9 mouse cellular contexts compared by ENCODE assay signal in genomic region chr10:86555843-86556242, GRCm38 (mm10). TPM values are rescaled to one million over a fixed set of nuclear protein-coding genes. Genes with fewer than 3 reads are reported as not detected.
DNase-seq lines count a peak whose midpoint lies in the region; ATAC-seq lines count a peak whose summit lies in the region.
"Had no signal": no experiment of that assay in that cellular context is flagged by ENCODE, and none has a peak within 500 bp of the region (broad histone marks: within the 10 kb centered on the region; RNA-seq: fewer than 3 reads in every experiment).

No protein-coding gene starts in this region.

- H3K9me3 ChIP-seq in embryonic facial prominence, embryonic 10.5 days, result no peaks in the 10 kb centered on the region
- H3K9me3 ChIP-seq: hindbrain, embryonic 15.5 days had no signal

- ATAC-seq in CD4-positive, CD25-positive, alpha-beta regulatory T cell, adult 4 months, result no peak

- H3K4me3 ChIP-seq in embryonic facial prominence, embryonic 10.5 days, result no peak overlapping the region
- H3K4me3 ChIP-seq: hindbrain, embryonic 15.5 days had no signal

- H3K27me3 ChIP-seq in embryonic facial prominence, embryonic 10.5 days (replicated peaks; ENCODE audit: low read depth, poor library complexity, severe bottlenecking), result no peaks in the 10 kb centered on the region
- H3K27me3 ChIP-seq: hindbrain, embryonic 15.5 days had no signal

- H3K36me3 ChIP-seq in embryonic facial prominence, embryonic 10.5 days (replicated peaks), result no peaks in the 10 kb centered on the region
- H3K36me3 ChIP-seq: hindbrain, embryonic 15.5 days had no signal

- intact Hi-C loops in left cerebral cortex, postnatal 4 days (cut with DNase I), result no loop called here

- H3K4me1 ChIP-seq in embryonic facial prominence, embryonic 10.5 days, result no peaks in the 10 kb centered on the region
- H3K4me1 ChIP-seq: hindbrain, embryonic 15.5 days had no signal

- peak; percentile 13 for DNase-seq in CD4-positive, CD25-positive, alpha-beta regulatory T cell, adult 2 months (ENCODE audit: low read depth, low spot score)
- DNase-seq in left cerebral cortex, postnatal 4 days, result peak; percentile 10
- DNase-seq in left cerebral cortex, adult 18-20 months (ENCODE audit: low spot score in 2 of 2), result no peak
- DNase-seq in embryonic facial prominence, embryonic 10.5 days (ENCODE audit: low spot score), result peak; percentile 12
- peak; percentile 2 for DNase-seq in retina, postnatal 1 day
- no peak for DNase-seq in natural killer cell, adult 2 months (ENCODE audit: low spot score in 2 of 2)
- no peak for DNase-seq in yolk sac, embryonic 10.5 days (ENCODE audit: low spot score)

- WGBS in embryonic facial prominence, embryonic 10.5 days, result 62% methylated on average over 8 of the region's 8 CpGs

- H3K27ac ChIP-seq in embryonic facial prominence, embryonic 10.5 days (replicated peaks), result no peak overlapping the region
- H3K27ac ChIP-seq: hindbrain, embryonic 15.5 days had no signal

RNA-seq across cellular contexts. Expression of gene Syn3, which starts 57.1 kb away (rescaled TPM):
- polyA plus RNA-seq in CD4-positive, CD25-positive, alpha-beta regulatory T cell, adult 4 months (2017; shearing (Covaris generic)), result under 1 TPM in 1 of 2 experiments, not detected in 1; 0.22 TPM
- 10 to 100 TPM; 82.2 to 85.4 TPM for total RNA-seq in left cerebral cortex, postnatal 4 days (2021)
- total RNA-seq in left cerebral cortex, adult 18-20 months (2021), result 10 to 100 TPM; 23.0 to 27.5 TPM
- polyA plus RNA-seq in embryonic facial prominence, embryonic 10.5 days (2016; fragmentation: Nextera tagmentation; extraction: Ambion mirVana), result 2.5 and 3.3 TPM in 2 replicates

Comparison
In these comparisons a context has a peak if more than half of its experiments do, and no peak if none do; other contexts are left out.
1. DNase-seq: peak in CD4-positive, CD25-positive, alpha-beta regulatory T cell, adult 2 months (single experiment), left cerebral cortex, postnatal 4 days (single experiment), embryonic facial prominence, embryonic 10.5 days (single experiment) and retina, postnatal 1 day (single experiment); none in left cerebral cortex, adult 18-20 months (0 of 2), natural killer cell, adult 2 months (0 of 2) and yolk sac, embryonic 10.5 days (single experiment).